Mouse (Mus musculus) inflammation-experienced regulatory T-cells, adult 6 months (primary cell): ENCODE measurements around the gene Dlg1. TPM values are rescaled to one million over a fixed set of nuclear protein-coding genes. Genes with fewer than 3 reads are reported as not detected.

ENCODE experiments used
- ATAC-seq: one replicate; pipeline ENCODE4 v1.8.0; 2017
- polyA plus RNA-seq, 3 experiments: library from polyadenylated mRNA; unstranded; fragments of 100-300 nt; shearing (Covaris generic); gene quantifications; one replicate each; pipeline ENCODE4 v1.2.1; 2017

The Dlg1 gene
- polyA plus RNA-seq, 3 experiments from 2014 or later: 23.0 to 30.9 (median 27.0) TPM

DNA sequence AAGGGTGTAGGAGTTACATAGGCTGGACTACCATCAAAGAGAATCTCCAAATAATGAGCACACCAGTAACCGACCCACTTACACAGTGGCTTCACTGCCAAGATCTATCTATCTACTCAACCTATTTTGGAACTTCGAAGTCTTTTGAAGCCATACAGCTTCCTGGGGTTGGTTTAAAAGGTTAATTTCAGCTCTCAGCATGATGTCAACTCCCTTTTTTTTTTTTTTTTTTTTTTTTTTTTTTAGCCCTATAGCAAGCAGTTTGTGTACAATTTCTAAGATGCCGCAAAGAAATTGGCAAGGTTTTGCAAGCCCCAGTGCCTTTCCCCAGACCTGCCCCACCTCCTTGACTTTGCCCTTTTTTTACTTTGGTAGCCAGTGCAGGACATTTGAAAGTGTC, 202.0 kb downstream of the Dlg1 start:
- no peak for ATAC-seq

DNA sequence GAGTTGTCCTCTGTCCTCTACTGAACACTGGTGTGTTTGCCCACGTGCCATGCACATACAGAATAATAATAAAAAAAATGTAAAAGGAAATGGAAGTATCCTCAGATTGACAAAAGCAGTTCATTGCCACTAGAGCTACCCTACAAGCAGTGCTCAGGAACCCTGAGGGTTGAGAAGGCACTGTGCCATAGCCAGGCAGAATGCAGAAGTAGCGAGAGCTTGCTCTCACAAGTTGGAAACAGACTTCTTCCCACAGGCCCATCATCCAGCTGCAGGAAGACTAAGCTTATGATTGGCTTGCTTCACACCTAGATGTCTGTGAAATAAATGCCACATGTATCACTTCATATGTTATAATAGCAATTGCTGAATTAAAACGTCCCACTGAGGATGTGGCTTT, 203.7 kb downstream of the Dlg1 start:
- no peak for ATAC-seq

DNA sequence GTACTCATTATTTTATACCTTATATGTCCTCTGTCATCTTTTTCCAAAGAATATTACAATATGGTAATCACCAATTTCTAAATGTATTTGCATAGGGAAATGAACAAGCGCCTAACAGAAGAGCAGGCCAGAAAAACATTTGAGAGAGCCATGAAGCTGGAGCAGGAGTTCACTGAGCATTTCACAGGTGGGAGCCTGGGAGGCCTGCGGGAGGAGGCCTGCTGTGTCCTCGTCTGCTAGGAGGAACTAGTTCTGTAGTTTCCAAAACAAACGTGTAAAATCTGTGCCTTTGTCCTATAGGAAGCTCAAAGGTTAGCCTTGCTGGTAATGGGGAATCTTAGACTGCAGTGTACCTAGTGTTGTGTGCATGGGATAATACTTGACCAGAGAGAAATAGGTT, 204.5 kb downstream of the Dlg1 start:
- no peak for ATAC-seq

DNA sequence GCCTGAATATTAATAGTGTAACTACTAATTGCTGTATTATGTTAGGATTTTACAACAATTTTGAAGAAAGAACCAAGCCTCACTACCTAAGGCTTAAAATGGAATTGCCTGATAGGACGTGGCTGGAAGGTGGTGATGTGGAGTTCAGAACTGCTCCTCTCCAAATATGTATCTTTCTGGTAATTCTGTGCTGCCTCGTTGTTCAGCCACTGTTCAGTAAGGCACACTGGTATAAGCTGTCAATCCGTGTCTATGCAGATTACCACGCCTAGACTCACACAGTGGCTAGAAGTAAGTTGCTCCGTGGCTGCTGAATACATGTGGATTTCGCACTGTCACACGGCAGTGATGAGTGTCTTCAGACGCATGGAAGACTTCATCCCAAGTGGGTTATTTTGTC, 210.5 kb downstream of the Dlg1 start:
- no peak for ATAC-seq

DNA sequence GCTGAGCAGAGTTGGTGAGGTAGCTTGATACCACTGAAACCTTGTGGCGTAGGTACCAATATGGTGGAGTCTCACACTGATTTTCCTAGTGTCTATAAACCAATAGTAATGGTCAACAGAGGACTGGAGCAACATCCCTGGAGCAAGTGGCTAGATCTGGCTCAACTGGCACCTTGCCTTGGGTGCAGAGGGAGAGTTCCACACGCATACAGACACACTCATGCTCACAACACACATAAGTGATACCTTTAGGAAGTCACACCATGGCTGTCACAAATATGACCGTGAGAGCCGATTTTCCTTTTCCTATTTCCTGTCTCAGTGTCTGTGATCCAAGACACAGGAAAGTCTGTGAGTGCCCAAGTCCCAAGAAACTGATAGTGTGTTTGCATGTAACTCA, 212.1 kb downstream of the Dlg1 start:
- no peak for ATAC-seq

DNA sequence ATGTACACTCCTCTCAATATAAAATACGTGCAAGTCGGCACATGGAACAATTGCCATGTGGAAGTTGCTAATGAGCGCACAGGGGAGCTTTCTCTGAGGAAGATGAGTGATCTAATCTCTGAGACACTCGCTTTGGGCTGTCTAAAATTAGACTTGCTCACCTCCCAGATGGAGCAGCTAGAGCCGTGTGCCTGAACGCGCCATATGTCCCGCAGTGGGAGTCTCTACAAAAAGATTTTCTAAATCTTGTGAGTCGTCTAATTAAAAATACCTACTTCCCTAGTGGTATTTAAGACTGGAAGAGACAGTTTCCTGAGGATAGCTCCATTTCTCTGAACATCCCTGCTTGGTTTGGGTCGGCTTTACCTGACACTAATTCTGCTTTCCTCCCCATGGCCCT, 213.1 kb downstream of the Dlg1 start:
- no peak for ATAC-seq

DNA sequence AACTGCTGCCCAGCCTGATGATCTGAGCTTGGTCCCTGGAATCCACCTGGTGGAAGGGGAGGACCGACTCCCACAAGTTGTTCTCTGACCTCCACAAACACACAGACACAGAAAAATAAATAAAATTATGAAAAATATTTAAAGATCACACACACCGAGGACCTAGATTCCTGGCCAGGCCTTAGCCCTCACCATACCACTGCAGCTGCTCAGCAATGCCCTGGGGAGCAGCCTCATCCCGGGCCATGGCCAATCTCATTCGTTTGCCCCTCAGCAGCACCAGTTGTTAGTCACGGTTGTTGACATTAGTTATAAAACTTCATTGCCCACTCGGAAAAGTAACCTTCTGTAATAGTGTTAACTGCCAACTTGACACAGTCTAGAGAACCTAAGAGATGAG, 214.8 kb downstream of the Dlg1 start:
- ATAC-seq: no peak

DNA sequence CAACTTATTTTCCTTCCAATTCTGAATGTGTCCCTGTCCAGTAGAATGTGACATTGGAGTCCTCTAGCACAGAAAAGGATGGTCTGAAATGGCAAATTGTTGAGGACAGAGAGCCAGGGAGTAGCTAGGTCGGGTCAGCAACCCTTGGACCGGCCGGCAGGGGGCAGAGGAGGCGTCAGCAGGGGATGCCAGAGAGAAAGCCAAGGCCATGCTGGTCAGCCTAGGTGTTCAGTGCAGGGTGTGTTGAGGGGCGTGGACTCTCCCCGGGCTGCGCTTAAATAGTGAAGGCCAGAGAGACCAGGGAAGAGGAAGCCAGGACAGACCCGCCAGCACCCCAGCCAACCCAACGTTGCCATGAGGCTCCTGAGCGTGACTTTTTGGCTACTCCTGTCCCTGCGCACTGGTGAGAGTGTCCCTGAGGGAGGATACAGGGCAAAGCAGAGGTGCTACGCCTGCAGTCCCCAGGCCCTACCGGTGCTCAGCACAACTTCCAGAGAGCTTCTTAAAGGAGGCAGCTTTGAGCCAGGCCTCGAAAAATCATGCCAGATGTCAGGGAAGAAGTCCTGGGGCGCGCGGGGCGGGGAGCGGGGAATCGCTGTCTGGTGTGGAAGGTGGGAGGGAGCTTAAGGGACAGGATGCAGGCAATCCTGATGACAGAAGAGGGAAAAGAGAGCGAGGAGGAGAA, 215.5 kb downstream of the Dlg1 start, which contains the start of gene Meltf:
Gene Meltf (plus strand): TSS at position 238 of the 685 bp plus-strand sequence.
- no peak for ATAC-seq

DNA sequence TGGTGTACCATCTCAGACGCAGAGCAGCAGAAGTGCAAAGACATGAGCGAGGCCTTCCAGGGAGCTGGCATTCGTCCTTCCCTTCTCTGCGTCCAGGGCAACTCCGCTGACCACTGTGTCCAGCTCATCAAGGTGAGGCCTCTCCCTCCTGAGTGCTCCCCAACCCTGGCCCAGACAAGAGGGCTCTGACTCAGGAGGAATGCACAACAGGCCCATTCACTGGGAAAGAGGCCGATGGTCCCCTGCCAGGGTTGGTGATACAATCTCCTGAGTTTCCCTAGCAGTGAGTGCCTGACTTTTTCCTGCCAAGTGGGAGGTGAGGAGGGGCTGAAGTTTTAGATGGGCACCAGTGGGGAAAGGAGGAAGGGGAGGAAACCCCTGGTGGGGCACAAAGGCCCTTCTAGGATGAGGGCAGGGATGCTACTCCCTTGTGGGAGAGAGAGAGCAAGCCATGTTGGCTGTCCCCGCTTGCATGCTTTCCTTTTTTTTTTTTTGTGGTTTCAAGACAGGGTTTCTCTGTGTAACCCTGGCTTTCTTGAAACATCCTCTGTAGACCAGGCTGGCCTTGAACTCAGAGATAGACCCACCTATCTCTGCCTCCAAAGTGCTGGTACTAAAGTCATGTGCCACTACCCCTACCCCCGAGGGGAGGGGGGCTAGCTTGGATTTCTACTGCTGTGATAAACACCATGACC, 217.1 kb downstream of the Dlg1 start:
- no peak for ATAC-seq

DNA sequence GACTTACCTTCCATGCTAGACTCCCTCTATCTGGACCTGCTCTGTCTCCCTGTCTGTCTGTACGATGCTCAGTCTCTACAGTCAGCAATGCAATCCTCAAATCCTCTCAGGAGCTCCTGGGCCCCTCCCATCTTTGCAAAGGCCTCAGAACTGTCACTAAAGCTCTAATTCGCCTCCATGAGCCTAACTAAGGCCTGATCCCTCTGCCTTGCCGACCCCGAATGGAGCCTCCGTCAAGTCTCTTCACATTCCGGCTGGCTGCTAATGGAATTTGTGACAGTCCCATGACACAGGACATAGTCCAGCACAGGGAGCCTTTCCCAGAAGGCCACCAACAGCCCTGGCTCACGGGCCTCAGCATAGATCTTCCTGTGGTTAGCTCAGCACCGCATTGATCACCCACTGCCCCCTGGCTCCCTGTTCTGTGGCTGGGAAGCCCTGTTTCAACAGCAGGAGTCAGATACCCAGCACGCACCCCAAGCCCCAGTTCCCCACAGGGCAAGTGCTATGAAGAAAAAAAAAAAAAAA, 219.2 kb downstream of the Dlg1 start:
- ATAC-seq: no peak

DNA sequence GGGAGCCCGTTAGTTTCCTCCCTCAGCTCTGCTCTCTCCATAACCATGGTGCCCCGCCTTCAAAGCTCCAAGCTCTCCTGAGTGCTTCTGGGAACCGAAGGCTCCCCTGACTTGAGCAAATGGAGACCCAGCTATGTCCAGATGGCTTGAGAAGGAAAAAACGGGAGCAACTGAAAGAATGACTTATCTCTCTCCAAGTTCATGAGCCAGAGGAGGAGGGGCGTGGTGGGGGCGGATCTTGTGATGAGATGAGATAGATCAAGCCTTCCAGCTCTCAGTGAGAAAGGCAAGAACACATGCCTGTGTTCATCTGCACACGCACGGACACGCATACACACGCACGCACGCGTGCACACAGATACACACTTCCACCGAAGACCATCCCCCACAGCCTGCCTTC, 220.1 kb downstream of the Dlg1 start:
- no peak for ATAC-seq

DNA sequence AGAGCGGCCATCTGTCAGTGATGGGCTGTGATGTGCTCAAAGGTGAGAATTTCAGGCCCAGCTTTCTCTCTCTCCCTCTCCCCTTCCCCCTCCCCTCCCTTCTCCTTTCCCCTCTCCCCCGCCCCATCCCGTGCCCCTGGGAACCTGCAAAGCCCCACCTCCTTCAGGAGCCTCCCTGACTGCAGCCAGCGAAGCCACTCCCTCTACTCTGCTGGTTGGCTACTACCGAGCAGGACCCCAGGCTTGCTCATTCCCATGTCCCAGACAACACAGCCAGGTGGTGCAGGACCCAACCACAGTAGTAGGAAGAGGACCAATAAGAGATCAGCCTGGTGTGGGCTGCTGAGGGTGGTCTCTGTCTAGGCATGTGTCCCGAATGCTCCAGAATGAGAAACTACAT, 220.7 kb downstream of the Dlg1 start:
- ATAC-seq: no peak

DNA sequence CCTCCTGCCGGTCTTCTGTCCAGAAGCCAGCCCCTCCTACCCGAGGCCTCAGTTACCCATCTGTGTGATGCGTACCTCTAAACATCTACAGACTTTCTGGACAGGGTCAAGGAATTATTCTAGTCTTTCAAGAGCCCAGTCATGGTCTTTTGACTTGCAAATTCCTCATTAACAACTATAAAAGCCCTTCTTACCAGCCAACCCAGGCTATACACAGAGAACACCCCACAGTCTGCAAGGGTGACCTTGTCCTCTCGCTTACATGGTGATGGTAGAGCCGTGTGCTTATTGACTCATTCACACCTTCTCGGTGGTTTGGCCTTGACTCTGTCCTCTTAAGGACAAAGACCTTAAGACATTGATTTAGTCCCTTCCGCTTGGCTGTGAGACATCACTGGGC, 227.7 kb downstream of the Dlg1 start:
- no peak for ATAC-seq

DNA sequence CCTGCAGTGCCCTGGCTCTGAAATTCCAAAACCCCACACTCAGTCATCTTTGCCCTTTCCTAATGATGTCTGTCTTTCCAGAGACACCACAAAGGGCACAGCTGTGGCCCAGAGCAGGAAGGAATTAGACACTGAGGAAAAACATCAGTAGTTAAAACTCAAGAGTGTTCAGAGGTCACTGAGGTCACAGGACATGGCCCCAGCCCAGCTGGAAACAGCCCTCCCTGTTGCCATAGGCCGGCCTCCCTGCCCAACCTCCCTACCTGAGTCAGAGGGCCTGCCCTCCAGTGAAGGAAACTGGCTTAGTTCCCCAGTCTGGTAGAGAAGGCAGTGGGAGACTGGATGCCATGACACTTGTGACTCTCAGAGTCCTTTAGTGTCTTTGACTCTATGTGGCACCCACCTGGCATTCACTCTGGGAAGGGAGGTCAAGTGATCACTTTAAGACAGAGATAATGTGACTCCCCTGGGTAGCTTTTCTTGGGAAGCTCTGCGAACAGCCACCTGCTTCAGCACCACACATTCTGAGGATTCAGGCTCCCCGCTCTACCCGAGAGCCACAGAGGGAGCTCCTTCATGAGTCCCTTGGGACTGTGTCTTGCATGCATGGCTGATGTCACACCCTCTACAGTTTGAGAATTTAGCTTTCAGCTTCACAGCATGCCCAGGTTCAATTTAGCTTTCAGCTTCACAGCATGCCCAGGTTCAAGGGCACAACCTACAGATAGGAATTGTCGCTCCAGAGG, 230.3 kb downstream of the Dlg1 start:
- no peak for ATAC-seq

DNA sequence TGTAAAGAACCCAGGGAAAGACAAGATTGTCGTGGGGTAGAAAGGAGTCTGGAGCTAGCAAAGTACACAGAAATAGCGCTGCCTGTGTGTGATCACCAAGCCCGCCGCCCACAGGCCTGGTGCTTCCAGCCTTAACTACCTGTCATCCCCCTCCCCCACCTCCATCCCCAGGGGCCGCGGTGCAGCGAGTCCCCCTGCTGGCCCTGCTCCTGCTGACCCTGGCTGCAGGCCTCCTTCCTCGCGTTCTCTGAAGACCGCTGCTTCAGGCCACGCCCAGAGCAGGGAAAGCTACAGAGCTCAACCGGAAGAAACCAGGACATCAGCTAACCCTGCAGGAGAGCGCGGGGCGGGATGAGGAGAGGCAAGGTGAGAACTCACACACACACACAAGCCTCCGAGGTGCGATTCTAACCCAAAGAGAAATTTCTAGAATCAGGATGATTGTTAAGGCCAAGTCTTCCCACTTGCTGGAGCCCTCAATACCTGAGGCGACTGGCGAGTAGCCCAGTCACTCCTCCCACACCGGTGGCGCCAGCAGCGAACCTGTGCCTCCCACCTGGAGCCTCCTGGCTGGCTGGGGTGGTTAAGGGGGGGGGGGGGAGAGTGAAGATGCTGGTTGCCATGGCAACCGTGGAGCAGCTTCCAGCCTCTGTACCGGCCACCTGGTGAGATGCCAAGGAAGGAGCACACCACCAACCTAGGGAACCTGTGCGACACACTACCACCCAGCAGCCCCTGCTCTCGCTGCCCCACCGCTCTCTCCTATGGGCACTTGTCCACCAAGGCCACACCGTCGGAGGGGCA, 233.9 kb downstream of the Dlg1 start:
- ATAC-seq: no peak

DNA sequence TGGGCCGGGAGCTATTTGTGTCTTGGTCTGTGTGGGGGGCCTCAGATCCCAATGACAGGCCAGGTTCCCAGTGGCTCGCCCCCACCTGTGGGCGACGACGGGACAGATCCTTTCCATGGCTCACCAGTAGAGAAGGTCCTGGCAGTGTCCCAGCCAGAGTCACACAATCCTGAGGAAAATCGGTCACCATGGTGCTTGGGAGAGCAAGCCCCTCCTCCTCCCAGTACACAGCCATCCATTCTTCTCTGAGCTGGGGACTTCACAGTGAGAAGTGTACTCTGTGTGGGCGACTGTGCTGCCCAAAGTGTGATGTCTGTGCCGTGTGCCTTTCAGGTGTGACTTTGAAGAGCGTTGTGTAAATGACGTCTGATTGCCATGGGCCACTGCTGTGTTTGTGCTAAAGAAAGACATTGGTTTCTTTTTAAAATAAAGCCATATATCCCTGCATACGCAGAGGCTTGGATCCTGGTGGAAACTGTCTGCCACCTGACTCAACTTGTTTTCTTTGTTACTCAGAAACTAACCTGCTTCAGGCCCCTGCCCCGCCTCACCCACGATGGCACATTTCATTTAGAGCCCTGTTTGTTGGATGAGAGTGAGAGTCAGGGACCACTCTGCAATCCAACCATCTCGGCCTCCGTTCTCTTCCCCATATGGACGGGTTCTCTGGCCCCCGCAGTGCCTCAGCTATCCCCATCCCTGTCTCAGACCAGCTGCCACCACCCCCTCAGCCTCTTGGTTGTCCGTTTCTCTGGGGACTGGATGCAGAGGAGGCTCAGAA, 235.5 kb downstream of the Dlg1 start:
- no peak for ATAC-seq

DNA sequence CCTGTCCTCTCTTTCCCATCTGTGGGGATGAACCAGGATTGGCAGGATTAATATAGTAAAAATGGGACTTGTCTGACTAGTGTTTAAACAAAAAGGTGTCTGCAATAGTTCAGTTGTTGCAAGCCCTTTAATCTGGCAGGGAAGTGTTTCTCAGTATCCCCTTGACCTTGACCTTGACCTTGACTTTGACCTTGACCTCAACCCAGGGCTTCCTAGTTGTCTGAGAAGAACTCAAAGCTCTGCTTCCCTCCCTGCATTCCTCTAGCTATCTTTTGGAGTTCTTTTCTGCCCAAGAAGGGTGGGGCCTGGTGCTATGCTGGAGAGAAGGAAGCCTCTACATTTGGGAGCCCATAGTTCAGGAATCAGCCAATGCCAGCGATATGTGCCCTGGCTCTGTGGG, 238.6 kb downstream of the Dlg1 start:
- ATAC-seq: no peak

DNA sequence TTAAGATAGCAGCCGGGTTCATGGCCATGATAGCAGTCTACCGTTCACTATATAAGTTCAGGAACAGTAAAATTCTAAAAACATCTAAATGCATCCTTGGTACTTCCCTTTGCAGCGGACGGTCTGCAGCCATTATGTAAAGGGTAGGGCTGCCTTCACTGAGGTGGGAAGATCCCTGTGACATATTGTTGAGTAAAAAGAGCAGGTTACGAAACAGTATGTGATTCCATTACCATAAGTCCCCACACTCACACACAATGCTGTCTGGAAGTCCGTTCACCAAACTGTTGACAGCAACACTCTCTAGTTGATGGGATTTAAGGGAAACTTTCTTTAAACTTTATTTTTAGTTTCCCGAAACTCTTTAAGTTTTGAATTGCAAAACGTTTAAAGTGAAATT, 240.0 kb downstream of the Dlg1 start:
- ATAC-seq: no peak

DNA sequence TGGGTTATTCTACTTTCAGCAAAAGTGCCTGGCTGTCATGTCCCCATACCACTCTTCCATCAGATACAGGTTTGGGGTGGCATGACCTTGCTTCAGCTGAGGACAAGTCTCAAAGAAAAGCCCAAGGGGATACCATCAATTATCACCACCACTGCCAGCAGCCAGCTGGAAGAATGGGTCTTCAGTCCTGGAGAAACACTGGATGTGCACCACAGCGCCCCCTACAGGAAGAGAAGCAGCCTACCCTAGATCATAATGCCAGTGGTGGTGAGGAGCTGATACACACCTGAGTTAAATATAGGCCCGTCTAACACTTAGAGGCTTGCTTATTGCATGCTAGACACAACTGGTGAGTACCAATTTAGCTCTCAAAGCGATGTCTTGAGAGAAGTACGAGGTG, 242.1 kb downstream of the Dlg1 start:
- no peak for ATAC-seq

DNA sequence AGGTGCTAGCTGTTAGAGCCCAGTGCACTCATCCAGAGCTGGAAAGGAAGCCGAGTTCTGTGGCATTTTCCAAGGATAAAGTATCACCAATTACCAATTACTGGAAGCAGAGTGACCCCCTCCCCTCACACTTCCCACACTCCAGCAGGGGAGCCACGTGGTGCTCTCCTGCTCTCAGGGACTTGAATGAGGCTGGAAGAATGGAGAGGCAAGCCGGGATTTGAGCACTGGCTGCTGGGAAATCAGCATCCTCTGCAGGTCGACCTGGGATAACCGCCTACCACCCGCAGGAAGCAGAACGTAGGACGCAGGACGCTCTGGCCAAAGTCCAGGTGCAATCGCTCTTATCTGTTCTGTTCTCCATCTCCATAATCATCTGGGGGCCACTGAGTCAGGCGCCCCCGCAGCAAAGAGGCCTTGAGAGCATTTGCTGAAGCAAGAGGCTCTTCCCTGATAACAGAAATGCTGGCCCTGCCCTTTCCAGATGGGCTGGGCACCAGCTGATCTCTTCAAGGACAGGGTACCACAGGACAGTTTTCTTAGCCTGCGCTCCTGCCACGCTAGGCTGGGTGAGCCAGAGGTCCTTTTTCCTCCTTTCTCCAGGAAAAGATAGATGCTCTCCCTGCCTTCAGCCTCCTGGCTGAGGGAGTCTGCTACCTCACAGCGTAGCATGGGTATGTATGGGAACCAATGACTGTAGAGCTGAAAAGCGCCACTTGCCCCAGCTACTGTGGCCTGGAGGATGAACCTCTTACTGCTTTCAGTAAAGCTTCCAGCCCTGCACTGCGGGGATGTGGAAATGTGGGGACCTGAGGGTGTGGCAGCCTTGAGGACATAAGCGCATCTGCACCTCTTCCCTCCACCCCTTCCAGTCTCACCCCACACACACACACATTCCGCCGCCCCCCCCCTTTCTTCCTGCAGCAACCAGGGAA, 242.9 kb downstream of the Dlg1 start:
- no peak for ATAC-seq

DNA sequence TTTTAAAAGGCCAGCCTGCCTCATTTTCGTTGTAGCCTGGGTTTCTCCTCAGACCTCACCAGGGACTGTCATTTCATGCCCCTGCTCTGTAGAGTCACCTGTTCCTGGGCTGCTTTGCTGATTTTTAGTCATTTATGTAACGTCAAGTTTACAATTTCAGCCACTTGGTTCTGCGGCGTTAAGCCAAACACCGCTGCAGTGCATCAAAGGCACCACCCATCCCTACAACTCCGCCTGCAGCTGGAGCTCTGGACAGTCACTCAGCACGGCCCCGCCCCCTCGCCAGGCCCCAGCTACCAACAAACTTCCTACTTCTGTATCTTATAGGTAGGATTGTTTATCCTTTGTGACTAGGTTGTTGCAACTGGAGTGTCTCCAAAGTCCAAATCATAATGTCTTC, 243.7 kb downstream of the Dlg1 start:
- ATAC-seq: no peak
